8 mouse cellular contexts compared by ENCODE assay signal in the genomic region with DNA sequence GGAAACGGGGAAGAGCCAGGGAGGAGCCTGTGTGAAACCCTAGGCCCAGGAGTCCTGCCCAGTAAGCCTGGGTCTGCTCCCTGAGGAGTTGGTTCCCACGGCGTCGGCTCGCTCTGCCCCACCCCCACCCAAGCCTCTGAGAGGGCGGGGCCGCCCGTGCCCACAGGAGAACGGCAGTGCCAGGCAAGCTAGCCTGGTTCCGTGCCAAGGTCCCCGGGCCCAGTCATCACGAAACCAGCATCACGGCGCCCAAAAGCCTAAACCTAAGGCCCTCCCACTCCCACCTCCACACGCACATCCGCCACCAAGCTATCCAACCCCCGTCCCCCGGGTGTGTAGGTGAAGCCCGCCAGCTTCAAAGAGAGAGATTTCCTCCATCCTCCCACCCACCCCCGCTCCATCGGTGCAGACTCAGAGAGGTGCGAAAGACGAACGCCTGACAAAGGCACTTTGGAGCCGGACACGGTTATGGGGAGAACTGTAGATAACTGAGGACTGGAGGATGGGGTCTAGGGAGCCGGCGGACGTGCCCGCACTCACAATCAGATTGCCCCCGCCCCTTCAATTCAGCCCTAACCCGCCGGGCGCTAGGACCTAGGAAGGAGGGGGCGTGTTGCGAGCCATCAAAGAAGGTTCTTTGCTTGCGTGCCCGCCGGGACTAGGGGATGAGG. TPM values are rescaled to one million over a fixed set of nuclear protein-coding genes. Genes with fewer than 3 reads are reported as not detected.
A peak's percentile ranks its signal among the peaks of the same experiment; 100 is the strongest.
DNase-seq lines count a peak whose midpoint lies in the region; ATAC-seq lines count a peak whose summit lies in the region.

No protein-coding gene starts in this region.

- peak overlapping the region; percentile 73 for H3K9ac ChIP-seq in heart, embryonic 15.5 days
- peak overlapping the region; percentile 84 for H3K9ac ChIP-seq in liver, embryonic 12.5 days
- 0 out of 2 replicates have a peak overlapping the region, but pooled peaks have one; percentile 71 for H3K9ac ChIP-seq in stomach, embryonic 15.5 days

- H3K4me1 ChIP-seq in brown adipose tissue, adult 24 weeks (ENCODE audit: control insufficient read depth, insufficient read depth, insufficient read length, low read length), result no peaks in the 10 kb centered on the region
- H3K4me1 ChIP-seq in heart, embryonic 15.5 days (replicated peaks), result peaks cover 30% of the 10 kb centered on the region
- H3K4me1 ChIP-seq in liver, embryonic 12.5 days, result peaks cover 51% of the 10 kb centered on the region
- peaks cover 13% of the 10 kb centered on the region for H3K4me1 ChIP-seq in stomach, embryonic 15.5 days

- H3K4me3 ChIP-seq in brown adipose tissue, adult 24 weeks (ENCODE audit: insufficient read depth, low read depth, low read length), result peak overlapping the region; percentile 77
- H3K4me3 ChIP-seq in heart, embryonic 15.5 days, result peak overlapping the region; percentile 81
- peak overlapping the region; percentile 71 for H3K4me3 ChIP-seq in liver, embryonic 12.5 days
- peak overlapping the region; percentile 69 for H3K4me3 ChIP-seq in stomach, embryonic 15.5 days (replicated peaks)

- H3K36me3 ChIP-seq in heart, embryonic 15.5 days, result no peaks in the 10 kb centered on the region
- peaks cover 23% of the 10 kb centered on the region for H3K36me3 ChIP-seq in liver, embryonic 12.5 days
- no peaks in the 10 kb centered on the region for H3K36me3 ChIP-seq in stomach, embryonic 15.5 days

- WGBS in heart, embryonic 15.5 days, result under 1% methylated on average over 39 of the region's 39 CpGs
- WGBS in liver, embryonic 12.5 days (ENCODE audit: insufficient replicate concordance), result 2% methylated on average over 39 of the region's 39 CpGs
- 1% methylated on average over 39 of the region's 39 CpGs for WGBS in stomach, embryonic 15.5 days

- H3K4me2 ChIP-seq in heart, embryonic 15.5 days, result peak overlapping the region; percentile 97
- peak overlapping the region; percentile 96 for H3K4me2 ChIP-seq in liver, embryonic 12.5 days
- H3K4me2 ChIP-seq in stomach, embryonic 15.5 days, result peak overlapping the region; percentile 96

- no peaks in the 10 kb centered on the region for H3K9me3 ChIP-seq in heart, embryonic 15.5 days (replicated peaks)
- no peaks in the 10 kb centered on the region for H3K9me3 ChIP-seq in liver, embryonic 12.5 days (replicated peaks)
- no peaks in the 10 kb centered on the region for H3K9me3 ChIP-seq in stomach, embryonic 15.5 days

- H3K27ac ChIP-seq in brown adipose tissue, adult 24 weeks (replicated peaks; ENCODE audit: low read depth, low read length), result peak overlapping the region; percentile 18; the same call in 1 of the 2 replicates
- H3K27ac ChIP-seq in heart, embryonic 15.5 days, result peak overlapping the region; percentile 86
- H3K27ac ChIP-seq in liver, embryonic 12.5 days, result peak overlapping the region; percentile 98
- peak overlapping the region; percentile 84 for H3K27ac ChIP-seq in stomach, embryonic 15.5 days

- peak; percentile 60 to 70 for DNase-seq in CD8-positive naive resting alpha-beta T cell, adult 2 months (ENCODE audit: low read depth in 2 of 2, low spot score in 2 of 2)
- DNase-seq in fibroblast of lung, adult 2 months (ENCODE audit: low read depth), result peak; percentile 72
- DNase-seq in kidney, postnatal 14 days, result peak; percentile 77
- DNase-seq in natural killer cell, adult 2 months (ENCODE audit: low spot score in 2 of 2), result peak; percentile 61 to 65

- no peaks in the 10 kb centered on the region for H3K27me3 ChIP-seq in heart, embryonic 15.5 days
- H3K27me3 ChIP-seq in liver, embryonic 12.5 days (replicated peaks), result peaks cover 12% of the 10 kb centered on the region
- H3K27me3 ChIP-seq in stomach, embryonic 15.5 days (replicated peaks), result no peaks in the 10 kb centered on the region

- ATAC-seq in heart, embryonic 15.5 days (replicated peaks; ENCODE audit: insufficient number of reproducible peaks, insufficient read depth, low FRiP score, low read depth), result peak; percentile 66
- peak; percentile 28 for ATAC-seq in liver, embryonic 12.5 days
- ATAC-seq in stomach, embryonic 15.5 days (ENCODE audit: insufficient read depth, low FRiP score, low read depth), result peak; percentile 42

RNA-seq across cellular contexts. Expression of a gene that starts 1.1 kb away (rescaled TPM):
- polyA plus RNA-seq in brown adipose tissue, adult 24 weeks (2012; ENCODE audit: insufficient read depth, insufficient read length, missing spikeins), result 3.7 and 7.0 TPM in 2 replicates
- polyA plus RNA-seq in heart, embryonic 15.5 days (2015; fragmentation: Nextera tagmentation; extraction: Ambion mirVana), result 6.0 and 9.3 TPM in 2 replicates
- 15.1 and 16.7 TPM in 2 replicates for polyA plus RNA-seq in liver, embryonic 12.5 days (2016; fragmentation: Nextera tagmentation; extraction: Ambion mirVana)
- 6.8 and 8.8 TPM in 2 replicates for polyA plus RNA-seq in stomach, embryonic 15.5 days (2015; fragmentation: Nextera tagmentation; extraction: Ambion mirVana)

RNA-seq across cellular contexts. Expression of a gene that starts 13.9 kb away (rescaled TPM):
- polyA plus RNA-seq in brown adipose tissue, adult 24 weeks (2012; ENCODE audit: insufficient read depth, insufficient read length, missing spikeins), result not detected in 2 replicates
- polyA plus RNA-seq in heart, embryonic 15.5 days (2015; fragmentation: Nextera tagmentation; extraction: Ambion mirVana), result not detected in 2 replicates
- polyA plus RNA-seq in liver, embryonic 12.5 days (2016; fragmentation: Nextera tagmentation; extraction: Ambion mirVana), result not detected in 2 replicates
- 4.8 and 7.6 TPM in 2 replicates for polyA plus RNA-seq in stomach, embryonic 15.5 days (2015; fragmentation: Nextera tagmentation; extraction: Ambion mirVana)

RNA-seq across cellular contexts. Expression of a gene that starts 20.4 kb away (rescaled TPM):
- polyA plus RNA-seq in brown adipose tissue, adult 24 weeks (2012; ENCODE audit: insufficient read depth, insufficient read length, missing spikeins), result not detected in 2 replicates
- not detected in 2 replicates for polyA plus RNA-seq in heart, embryonic 15.5 days (2015; fragmentation: Nextera tagmentation; extraction: Ambion mirVana)
- 0.32 TPM in 1 of 2 replicates, not detected in the other for polyA plus RNA-seq in liver, embryonic 12.5 days (2016; fragmentation: Nextera tagmentation; extraction: Ambion mirVana)
- 65.1 and 89.6 TPM in 2 replicates for polyA plus RNA-seq in stomach, embryonic 15.5 days (2015; fragmentation: Nextera tagmentation; extraction: Ambion mirVana)

RNA-seq across cellular contexts. Expression of a gene that starts 45.9 kb away (rescaled TPM):
- polyA plus RNA-seq in brown adipose tissue, adult 24 weeks (2012; ENCODE audit: insufficient read depth, insufficient read length, missing spikeins), result 37.7 and 46.4 TPM in 2 replicates
- polyA plus RNA-seq in heart, embryonic 15.5 days (2015; fragmentation: Nextera tagmentation; extraction: Ambion mirVana), result 7.2 and 8.4 TPM in 2 replicates
- polyA plus RNA-seq in liver, embryonic 12.5 days (2016; fragmentation: Nextera tagmentation; extraction: Ambion mirVana), result 0.50 and 0.51 TPM in 2 replicates
- polyA plus RNA-seq in stomach, embryonic 15.5 days (2015; fragmentation: Nextera tagmentation; extraction: Ambion mirVana), result 2.0 and 2.2 TPM in 2 replicates

RNA-seq across cellular contexts. Expression of a gene that starts 58.1 kb away (rescaled TPM):
- polyA plus RNA-seq in brown adipose tissue, adult 24 weeks (2012; ENCODE audit: insufficient read depth, insufficient read length, missing spikeins), result not detected in 2 replicates
- polyA plus RNA-seq in heart, embryonic 15.5 days (2015; fragmentation: Nextera tagmentation; extraction: Ambion mirVana), result 0.24 TPM in 1 of 2 replicates, not detected in the other
- 7.7 and 8.8 TPM in 2 replicates for polyA plus RNA-seq in liver, embryonic 12.5 days (2016; fragmentation: Nextera tagmentation; extraction: Ambion mirVana)
- polyA plus RNA-seq in stomach, embryonic 15.5 days (2015; fragmentation: Nextera tagmentation; extraction: Ambion mirVana), result 6.2 and 6.5 TPM in 2 replicates

Comparison
In these comparisons a context has a peak if more than half of its experiments do, and no peak if none do; other contexts are left out.
1. Peak in every context shown above with its lines: DNase-seq, ATAC-seq, H3K4me3 ChIP-seq and H3K27ac ChIP-seq.
2. H3K27ac ChIP-seq: peak in every context shown above with its lines; median percentile 98 in liver, embryonic 12.5 days; 86 in heart, embryonic 15.5 days; 84 in stomach, embryonic 15.5 days; 18 in brown adipose tissue, adult 24 weeks.
3. RNA of a gene that starts 20.4 kb away (polyA plus RNA-seq): 65.1 to 89.6 TPM in stomach, embryonic 15.5 days; 0.32 TPM in liver, embryonic 12.5 days, not detected in heart, embryonic 15.5 days and not detected in brown adipose tissue, adult 24 weeks; every median in the first group is over 10 times any median in the second.